Mouse (Mus musculus): Measurements from ENCODE around the gene Srm. TPM values are rescaled to one million over a fixed set of nuclear protein-coding genes. Genes with fewer than 3 reads are reported as not detected.

The Srm gene
- polyA plus RNA-seq, 1 experiment, result 108 TPM

- DNase-seq (ENCODE audit: low read depth), result no peak
- no peak for TF ChIP-seq CTCF (IDR thresholded peaks at IDR 0.05; ENCODE audit: borderline replicate concordance, extremely low read depth, insufficient read depth, insufficient read length)
These were observed 8.0 kb upstream of the Srm start for GRCm38 (mm10) chr4:148583257-148583656.

GRCm38 (mm10) chr4:148586648-148587047, 4.7 kb upstream of the Srm start:
- TF ChIP-seq CTCF (IDR thresholded peaks at IDR 0.05; ENCODE audit: borderline replicate concordance, extremely low read depth, insufficient read depth, insufficient read length), result no peak
- TF ChIP-seq POLR2A (IDR thresholded peaks at IDR 0.05; ENCODE audit: borderline replicate concordance, extremely low read depth, insufficient read depth, insufficient read length, poor library complexity, severe bottlenecking), result no peak
- DNase-seq (ENCODE audit: low read depth), result no peak

- TF ChIP-seq CTCF (IDR thresholded peaks at IDR 0.05; ENCODE audit: borderline replicate concordance, extremely low read depth, insufficient read depth, insufficient read length) (no peak), POLR2A (IDR thresholded peaks at IDR 0.05; ENCODE audit: borderline replicate concordance, extremely low read depth, insufficient read depth, insufficient read length, poor library complexity, severe bottlenecking) (no peak)
- DNase-seq (ENCODE audit: low read depth), result peak; percentile 31
These were observed 2.5 kb upstream of the Srm start for GRCm38 (mm10) chr4:148588793-148589192.

- TF ChIP-seq POLR2A (IDR thresholded peaks at IDR 0.05; ENCODE audit: borderline replicate concordance, extremely low read depth, insufficient read depth, insufficient read length, poor library complexity, severe bottlenecking) (no peak), CTCF (IDR thresholded peaks at IDR 0.05; ENCODE audit: borderline replicate concordance, extremely low read depth, insufficient read depth, insufficient read length) (no peak)
- peak; percentile 60 for DNase-seq (ENCODE audit: low read depth)
These were observed 1.7 kb upstream of the Srm start for GRCm38 (mm10) chr4:148589565-148589964.

- DNase-seq (ENCODE audit: low read depth), result no peak
- TF ChIP-seq CTCF (IDR thresholded peaks at IDR 0.05; ENCODE audit: borderline replicate concordance, extremely low read depth, insufficient read depth, insufficient read length) (no peak), POLR2A (IDR thresholded peaks at IDR 0.05; ENCODE audit: borderline replicate concordance, extremely low read depth, insufficient read depth, insufficient read length, poor library complexity, severe bottlenecking) (no peak)
These were observed 707 bp upstream of the Srm start for GRCm38 (mm10) chr4:148590421-148591170.

GRCm38 (mm10) chr4:148591637-148592380, 506 bp downstream of the Srm start:
- no peak for TF ChIP-seq POLR2A (IDR thresholded peaks at IDR 0.05; ENCODE audit: borderline replicate concordance, extremely low read depth, insufficient read depth, insufficient read length, poor library complexity, severe bottlenecking)
- TF ChIP-seq CTCF (IDR thresholded peaks at IDR 0.05; ENCODE audit: borderline replicate concordance, extremely low read depth, insufficient read depth, insufficient read length), result no peak
- DNase-seq (ENCODE audit: low read depth), result peak; percentile 43

- TF ChIP-seq CTCF (IDR thresholded peaks at IDR 0.05; ENCODE audit: borderline replicate concordance, extremely low read depth, insufficient read depth, insufficient read length) (no peak), POLR2A (IDR thresholded peaks at IDR 0.05; ENCODE audit: borderline replicate concordance, extremely low read depth, insufficient read depth, insufficient read length, poor library complexity, severe bottlenecking) (no peak)
- no peak for DNase-seq (ENCODE audit: low read depth)
These were observed 2.7 kb downstream of the Srm start for GRCm38 (mm10) chr4:148593996-148594395.

- TF ChIP-seq POLR2A (IDR thresholded peaks at IDR 0.05; ENCODE audit: borderline replicate concordance, extremely low read depth, insufficient read depth, insufficient read length, poor library complexity, severe bottlenecking) (no peak), CTCF (IDR thresholded peaks at IDR 0.05; ENCODE audit: borderline replicate concordance, extremely low read depth, insufficient read depth, insufficient read length) (no peak)
- peak; percentile 60 for DNase-seq (ENCODE audit: low read depth)
These were observed 4.6 kb downstream of the Srm start for GRCm38 (mm10) chr4:148595916-148596315.

GRCm38 (mm10) chr4:148596731-148597130, 5.4 kb downstream of the Srm start:
- DNase-seq (ENCODE audit: low read depth), result no peak
- no peak for TF ChIP-seq POLR2A (IDR thresholded peaks at IDR 0.05; ENCODE audit: borderline replicate concordance, extremely low read depth, insufficient read depth, insufficient read length, poor library complexity, severe bottlenecking)
- no peak for TF ChIP-seq CTCF (IDR thresholded peaks at IDR 0.05; ENCODE audit: borderline replicate concordance, extremely low read depth, insufficient read depth, insufficient read length)

- no peak for DNase-seq (ENCODE audit: low read depth)
These were observed 7.5 kb downstream of the Srm start for GRCm38 (mm10) chr4:148598826-148599225.

GRCm38 (mm10) chr4:148600316-148600715, 9.0 kb downstream of the Srm start:
- no peak for DNase-seq (ENCODE audit: low read depth)
- TF ChIP-seq POLR2A (IDR thresholded peaks at IDR 0.05; ENCODE audit: borderline replicate concordance, extremely low read depth, insufficient read depth, insufficient read length, poor library complexity, severe bottlenecking) (no peak), CTCF (IDR thresholded peaks at IDR 0.05; ENCODE audit: borderline replicate concordance, extremely low read depth, insufficient read depth, insufficient read length) (no peak)

More at GRCm38 (mm10) chr4:148598826-148599225, 7.5 kb downstream of the Srm start:
- TF ChIP-seq CTCF (IDR thresholded peaks at IDR 0.05; ENCODE audit: borderline replicate concordance, extremely low read depth, insufficient read depth, insufficient read length), result no peak
- TF ChIP-seq POLR2A (IDR thresholded peaks at IDR 0.05; ENCODE audit: borderline replicate concordance, extremely low read depth, insufficient read depth, insufficient read length, poor library complexity, severe bottlenecking), result no peak

- no peak for DNase-seq (ENCODE audit: low read depth)
- TF ChIP-seq CTCF (IDR thresholded peaks at IDR 0.05; ENCODE audit: borderline replicate concordance, extremely low read depth, insufficient read depth, insufficient read length) (no peak), POLR2A (IDR thresholded peaks at IDR 0.05; ENCODE audit: borderline replicate concordance, extremely low read depth, insufficient read depth, insufficient read length, poor library complexity, severe bottlenecking) (no peak)
These were observed 10.6 kb downstream of the Srm start for GRCm38 (mm10) chr4:148601871-148602270.
